Mouse (Mus musculus) B cell, adult 2 months (primary cell): ENCODE measurements around the gene Ccdc74a.

Experiments used
- DNase-seq, 2 experiments: peaks; one replicate each; pipeline ENCODE4 v3.0.0; 2022

The Ccdc74a gene

GRCm38 (mm10) chr16:17646310-17647114 lies at the start of gene Ccdc74a:
Gene Ccdc74a, plus strand, starts transcription at chr16:17646470.
- DNase-seq = peak; percentile 79

GRCm38 (mm10) chr16:17600944-17601562 lies 45.2 kb upstream of the Ccdc74a start:
- DNase-seq = no peak

DNA sequence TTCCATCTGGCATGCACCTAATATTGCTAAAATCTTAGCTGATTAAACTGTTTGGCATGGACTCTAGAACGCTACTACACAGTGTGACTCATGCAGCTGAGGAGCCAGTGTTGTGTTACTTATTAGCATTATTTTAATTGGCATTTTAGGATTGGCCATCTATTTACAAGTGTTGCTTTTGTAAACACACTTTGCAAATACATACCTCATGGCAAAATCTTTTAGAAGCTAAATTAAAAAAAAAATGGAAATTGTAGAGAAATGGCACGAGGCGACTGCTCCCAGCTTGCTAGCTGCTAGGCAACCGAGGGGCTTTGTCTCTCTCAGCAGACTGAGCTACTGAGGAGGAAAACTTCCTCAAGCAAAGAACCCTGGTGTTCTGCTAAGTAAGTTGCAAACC lies 41.3 kb upstream of the Ccdc74a start:
- DNase-seq = no peak

- DNase-seq = no peak
Measured at GRCm38 (mm10) chr16:17605684-17606083, 40.6 kb upstream of the Ccdc74a start.

DNA sequence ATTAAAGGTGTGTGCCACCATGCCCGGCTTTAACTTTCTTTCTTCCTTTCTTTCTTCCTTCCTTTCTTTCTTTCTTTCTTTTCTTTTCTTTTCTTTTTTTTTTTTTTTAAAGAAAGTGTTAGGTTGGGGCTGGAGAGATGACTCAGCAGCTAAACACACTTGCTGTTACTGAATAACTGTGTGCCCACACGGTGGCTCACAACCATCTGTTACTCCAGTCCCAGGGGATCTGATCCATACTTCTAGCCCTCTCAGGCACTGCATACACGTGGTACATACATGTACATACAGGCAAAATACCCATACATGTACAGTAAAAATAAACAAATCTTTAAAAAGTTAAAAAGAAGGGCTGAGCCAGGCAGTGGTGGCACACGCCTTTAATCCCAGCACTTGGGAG lies 34.9 kb upstream of the Ccdc74a start:
- DNase-seq = no peak

DNA sequence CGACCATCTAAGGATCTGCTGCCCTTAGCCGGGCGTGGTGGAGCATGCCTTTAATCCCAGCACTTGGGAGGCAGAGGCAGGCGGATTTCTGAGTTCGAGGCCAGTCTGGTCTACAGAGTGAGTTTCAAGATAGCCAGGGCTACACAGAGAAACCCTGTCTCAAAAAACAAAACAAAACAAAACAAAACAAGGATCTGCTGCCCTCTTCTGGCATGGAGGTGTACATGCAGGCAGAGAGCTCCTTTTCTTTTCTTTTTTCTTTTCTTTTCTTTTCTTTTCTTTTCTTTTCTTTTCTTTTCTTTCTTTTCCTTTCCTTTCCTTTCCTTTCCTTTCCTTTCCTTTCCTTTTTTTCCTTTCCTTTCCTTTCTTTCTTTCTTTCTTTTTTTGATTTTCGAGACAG lies 31.5 kb upstream of the Ccdc74a start:
- peak; percentile 2 to 15 for DNase-seq

DNA sequence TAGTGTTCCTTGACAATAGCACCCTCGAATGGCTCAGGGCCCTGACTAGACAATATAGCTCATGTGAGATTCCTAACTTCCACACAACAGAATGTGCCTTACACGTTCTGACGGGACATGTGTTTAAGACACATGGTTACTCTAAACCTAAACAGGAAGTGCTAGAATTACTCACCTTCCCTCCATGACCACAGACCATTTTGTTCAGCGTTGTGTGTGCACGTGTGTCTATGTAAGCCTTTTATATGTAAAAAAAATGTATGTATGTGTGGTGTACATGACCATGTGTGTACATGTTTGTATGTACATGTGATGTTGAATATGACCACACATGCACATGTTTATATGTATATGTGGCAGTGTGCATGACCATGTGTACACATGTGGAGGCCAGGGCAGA lies 30.1 kb upstream of the Ccdc74a start:
- no peak for DNase-seq

DNA sequence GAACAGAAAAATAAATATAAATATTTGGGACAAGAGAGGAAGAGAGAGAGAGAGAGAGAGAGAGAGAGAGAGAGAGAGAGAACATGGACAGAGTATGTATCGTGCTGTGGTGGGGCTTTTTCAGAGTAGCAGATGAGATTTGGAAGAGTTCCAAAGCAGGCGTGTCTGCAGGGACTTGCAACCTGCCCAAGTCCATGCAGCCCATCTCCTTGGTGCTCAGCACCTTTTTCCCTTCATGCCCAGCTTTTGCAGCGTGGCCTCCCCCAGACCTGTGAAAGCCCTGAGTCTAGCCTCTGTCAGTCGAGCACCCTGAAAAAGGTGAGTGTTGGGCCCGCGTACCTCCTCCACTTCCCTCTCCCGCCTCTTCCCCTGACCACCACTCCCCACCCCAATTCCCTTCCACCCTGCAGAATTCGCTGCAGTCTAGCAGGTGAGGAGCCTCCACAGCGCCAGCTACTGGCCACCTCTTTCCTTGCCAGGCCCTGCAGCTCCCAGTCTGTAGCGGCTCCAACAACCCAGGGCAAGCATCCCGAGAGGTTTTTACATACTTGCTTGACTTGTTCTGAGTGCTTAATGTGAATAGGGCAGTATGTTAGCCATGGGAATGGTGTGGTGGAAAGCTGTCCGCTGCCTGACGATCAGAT lies 28.2 kb upstream of the Ccdc74a start:
- peak; percentile 63 to 67 for DNase-seq

DNA sequence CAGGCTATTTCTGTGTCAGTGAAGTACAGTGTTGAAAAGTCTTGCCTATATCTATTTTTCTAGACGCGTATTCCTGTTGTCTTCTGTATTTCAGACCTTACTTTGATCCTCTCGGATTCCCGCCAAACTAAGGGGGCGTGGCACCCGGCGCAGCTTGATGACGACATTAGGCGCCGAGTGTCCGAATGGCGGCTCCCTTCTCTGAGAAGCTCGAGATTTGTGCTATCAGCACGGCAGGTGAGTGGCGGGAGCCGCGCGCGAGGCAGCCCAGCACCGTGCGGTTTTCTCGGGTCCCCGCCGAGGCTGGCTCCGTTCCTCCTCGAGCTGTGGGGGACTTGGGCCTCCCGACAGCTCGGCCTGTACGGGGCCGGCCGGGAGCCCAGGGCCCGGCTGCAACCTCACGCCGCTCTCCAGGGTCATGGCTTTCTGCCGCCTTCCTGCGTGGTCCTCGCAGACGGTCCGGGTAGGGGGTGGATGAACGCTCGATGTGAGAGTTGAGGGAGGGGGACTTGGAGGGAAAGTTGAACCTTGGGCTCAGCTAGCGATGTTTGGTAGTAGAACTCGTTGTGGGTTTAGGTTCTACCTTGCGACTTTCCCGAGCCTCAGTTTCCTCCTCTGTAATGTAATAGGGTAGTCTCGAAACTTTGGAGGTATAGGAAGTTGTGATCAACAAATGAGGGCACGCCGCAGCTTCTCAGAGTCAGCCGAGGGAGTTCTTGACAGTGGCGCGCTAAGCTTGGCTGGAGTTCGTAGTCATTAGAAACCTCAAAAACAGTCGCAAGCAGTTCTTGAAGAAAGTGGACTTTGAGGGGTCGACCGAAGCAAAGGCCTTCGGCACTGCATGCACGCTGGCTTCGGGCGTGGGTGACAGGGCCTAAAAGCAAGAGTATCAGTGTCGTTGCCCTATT lies 26.8 kb upstream of the Ccdc74a start, which contains the start of gene Smpd4:
Gene Smpd4 (plus strand): TSS at position 157 of the 908 bp plus-strand sequence.
- DNase-seq = peak; percentile 98

GRCm38 (mm10) chr16:17621936-17622335 lies 24.3 kb upstream of the Ccdc74a start:
- DNase-seq = no peak

GRCm38 (mm10) chr16:17625488-17626268 lies 20.6 kb upstream of the Ccdc74a start:
- no peak for DNase-seq

- no peak for DNase-seq
Measured at GRCm38 (mm10) chr16:17626269-17626555, 20.1 kb upstream of the Ccdc74a start.

- no peak for DNase-seq
Measured at GRCm38 (mm10) chr16:17632580-17632979, 13.7 kb upstream of the Ccdc74a start.

- no peak for DNase-seq
Measured at GRCm38 (mm10) chr16:17633481-17634181, 12.6 kb upstream of the Ccdc74a start.

- no peak for DNase-seq
Measured at GRCm38 (mm10) chr16:17636904-17637303, 9.4 kb upstream of the Ccdc74a start.

DNA sequence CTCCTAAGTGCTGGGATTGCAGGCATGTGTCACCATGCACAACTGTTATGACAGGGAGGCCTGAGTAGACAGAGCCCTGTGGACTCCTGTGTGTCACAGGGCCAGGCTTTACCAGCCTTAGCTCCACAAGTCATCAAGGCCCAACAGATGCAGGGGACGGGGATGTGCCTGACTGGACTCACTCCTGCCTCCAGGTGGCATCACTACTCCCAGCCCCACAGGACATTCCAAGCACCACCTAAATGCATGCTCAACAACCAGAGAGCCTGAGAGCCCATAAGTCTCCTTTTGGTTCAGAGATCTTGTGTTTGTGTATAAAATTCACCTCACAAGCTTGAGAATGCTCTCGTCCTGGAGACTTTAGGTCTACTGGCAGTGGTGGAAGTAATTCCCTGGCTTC lies 8.7 kb upstream of the Ccdc74a start:
- no peak for DNase-seq

- DNase-seq = no peak
Measured at GRCm38 (mm10) chr16:17638036-17638628, 8.1 kb upstream of the Ccdc74a start.

DNA sequence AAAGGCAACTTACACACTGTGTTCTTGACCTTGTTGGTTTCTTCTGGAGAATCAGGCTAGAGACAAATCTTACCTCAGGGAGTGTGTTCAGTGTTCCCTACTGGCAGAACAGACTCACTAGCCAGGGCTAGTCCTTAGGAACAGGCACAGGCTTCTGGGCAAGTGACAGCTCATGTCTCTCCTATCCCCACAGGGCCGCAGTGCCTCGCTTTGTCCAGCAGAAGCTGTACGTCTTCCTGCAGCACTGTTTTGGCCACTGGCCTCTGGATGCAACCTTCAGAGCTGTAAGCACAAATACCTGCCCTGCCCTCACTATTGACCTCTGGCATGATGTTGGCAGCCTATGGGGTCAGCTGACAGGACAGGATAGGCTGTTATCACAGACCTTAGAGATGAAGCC lies 7.2 kb upstream of the Ccdc74a start:
- no peak for DNase-seq

- DNase-seq = no peak
Measured at GRCm38 (mm10) chr16:17639951-17640350, 6.3 kb upstream of the Ccdc74a start.

DNA sequence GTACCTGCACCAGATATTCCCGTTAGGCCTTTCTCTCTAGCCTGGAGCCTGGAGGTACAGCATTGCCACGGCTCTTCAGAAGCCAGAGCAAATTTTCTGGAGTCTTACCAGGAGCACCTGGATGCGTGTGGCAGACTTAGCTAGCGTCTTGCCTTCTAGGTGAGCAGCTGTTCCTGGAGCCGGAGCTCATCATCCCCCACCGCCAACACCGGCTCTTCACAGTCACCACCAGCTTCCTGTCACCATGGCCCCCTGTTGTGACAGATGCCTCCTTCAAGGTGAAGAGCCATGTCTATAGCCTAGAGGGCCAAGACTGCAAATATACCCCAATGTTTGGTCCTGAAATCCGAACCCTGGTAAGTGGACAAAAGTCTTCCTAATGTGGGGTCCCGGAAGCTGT lies 5.6 kb upstream of the Ccdc74a start:
- DNase-seq = no peak

- no peak for DNase-seq
Measured at GRCm38 (mm10) chr16:17641301-17641700, 5.0 kb upstream of the Ccdc74a start.
